Mouse (Mus musculus): ENCODE measurements around the gene Bspry.

Bspry gene

GRCm38 (mm10) chr4:62517538-62518415 is 37.9 kb downstream of the Bspry start:
- DNase-seq = no peak

GRCm38 (mm10) chr4:62518416-62519121 is 38.7 kb downstream of the Bspry start:
- peak; percentile 66 for DNase-seq

DNA sequence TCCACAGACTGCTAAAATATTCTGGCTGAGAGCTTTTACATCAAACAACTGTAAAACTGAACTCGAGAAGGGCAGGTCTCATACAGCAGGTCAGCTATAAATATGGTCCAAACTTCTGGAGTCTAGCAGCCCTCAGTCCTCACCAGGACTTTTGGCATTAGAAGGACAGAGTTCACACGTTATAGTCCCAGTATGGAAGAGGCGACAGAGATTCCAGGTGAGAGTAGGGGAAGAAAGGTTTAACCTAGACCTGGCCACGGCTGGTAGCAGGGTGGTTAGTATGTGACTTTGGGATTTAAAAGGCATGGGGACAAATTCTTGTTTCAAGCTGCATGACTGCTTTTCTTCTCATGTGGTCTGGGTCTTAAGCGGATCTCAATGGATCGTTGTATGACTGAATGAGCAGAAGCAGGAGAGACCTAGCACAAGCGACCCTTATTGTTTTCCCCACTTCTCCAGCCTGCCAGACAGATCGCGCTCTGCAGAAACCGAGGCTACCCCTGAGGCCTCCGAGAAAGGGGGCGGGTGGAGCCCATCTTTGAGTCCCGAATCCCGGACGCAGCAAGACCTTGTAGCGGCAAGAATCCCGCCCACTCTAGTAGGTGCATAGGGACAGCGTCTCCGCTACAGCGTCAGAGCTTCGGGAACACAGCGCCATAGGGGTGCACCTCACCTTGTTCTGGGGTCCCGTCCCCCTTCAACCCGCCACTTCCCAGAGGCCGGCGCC is 39.4 kb downstream of the Bspry start:
- DNase-seq = no peak

GRCm38 (mm10) chr4:62519849-62520233 is 40.0 kb downstream of the Bspry start, which contains the start of gene Alad:
TSS of gene Alad (minus strand) at chr4:62519918.
- peak; percentile 93 for DNase-seq

- DNase-seq = no peak
These were observed 41.1 kb downstream of the Bspry start for GRCm38 (mm10) chr4:62520892-62521400.

- peak; percentile 96 for DNase-seq
These were observed 45.0 kb downstream of the Bspry start, which contains the start of the genes Pole3 and 4933430I17Rik for GRCm38 (mm10) chr4:62524651-62525488. TSS of gene Pole3 (minus strand) at chr4:62525068. TSS of gene 4933430I17Rik (plus strand) at chr4:62525369.

DNA sequence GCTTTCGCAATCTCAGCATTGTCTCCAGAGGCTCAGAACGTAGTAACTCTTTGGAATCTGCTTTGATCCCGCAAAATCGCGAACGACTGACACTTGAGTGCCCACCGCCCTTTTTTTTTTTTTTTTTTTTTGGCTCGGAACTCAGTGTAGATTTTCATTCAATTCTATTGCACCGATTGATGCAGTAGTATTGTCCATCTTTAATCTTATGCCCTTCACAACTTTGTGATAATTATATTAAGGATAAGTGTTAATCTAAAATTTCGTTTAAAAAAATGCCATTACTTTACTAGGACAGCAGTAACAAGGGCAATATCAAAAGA is 45.6 kb downstream of the Bspry start:
- no peak for DNase-seq

- no peak for DNase-seq
These were observed 46.4 kb downstream of the Bspry start for GRCm38 (mm10) chr4:62526256-62526655.

GRCm38 (mm10) chr4:62527655-62528054 is 47.8 kb downstream of the Bspry start:
- DNase-seq = no peak

DNA sequence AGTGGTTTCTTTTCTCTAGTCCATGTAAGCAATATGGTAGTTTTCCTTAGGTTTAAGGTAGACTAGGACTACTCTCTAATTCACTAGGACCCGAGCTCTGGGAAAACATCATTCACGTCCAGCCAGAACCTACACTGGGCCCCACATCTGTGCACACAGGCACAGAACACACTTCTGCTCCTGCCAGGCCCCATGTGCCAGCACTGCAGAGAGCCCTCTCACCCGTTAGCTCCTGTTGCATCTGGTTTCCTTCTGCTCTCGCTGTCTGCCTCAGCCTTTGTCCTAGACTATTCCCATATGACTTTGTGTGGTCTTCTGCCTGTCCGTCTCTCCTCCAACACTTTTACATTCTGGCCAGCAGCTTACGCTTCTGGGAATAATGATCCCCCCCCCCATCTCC is 53.9 kb downstream of the Bspry start:
- no peak for DNase-seq

DNA sequence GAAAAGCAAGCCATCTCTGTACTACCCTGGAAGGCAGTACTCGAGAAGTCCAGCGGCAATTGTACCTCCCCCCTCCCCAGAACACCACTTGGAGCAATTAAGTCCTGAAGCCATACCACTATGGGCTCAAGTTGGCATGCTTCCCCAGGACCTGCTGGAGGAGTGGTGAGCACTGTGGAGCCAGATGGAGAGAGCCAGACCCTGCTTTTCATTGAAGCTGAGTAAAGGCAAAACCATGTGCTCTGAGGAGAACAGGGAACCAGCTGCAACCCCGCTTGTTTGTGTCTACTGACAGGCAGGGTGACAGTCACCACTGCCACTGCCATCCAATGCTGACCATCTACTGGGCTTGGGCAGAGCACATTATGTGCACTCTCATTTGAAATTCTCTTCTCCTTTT is 61.9 kb downstream of the Bspry start:
- no peak for DNase-seq

GRCm38 (mm10) chr4:62543782-62544181 is 63.9 kb downstream of the Bspry start:
- no peak for DNase-seq

- no peak for DNase-seq
These were observed 64.9 kb downstream of the Bspry start for GRCm38 (mm10) chr4:62544801-62545200.
